Comparison of ENCODE assay signal across 22 mouse cellular contexts in the genomic region with DNA sequence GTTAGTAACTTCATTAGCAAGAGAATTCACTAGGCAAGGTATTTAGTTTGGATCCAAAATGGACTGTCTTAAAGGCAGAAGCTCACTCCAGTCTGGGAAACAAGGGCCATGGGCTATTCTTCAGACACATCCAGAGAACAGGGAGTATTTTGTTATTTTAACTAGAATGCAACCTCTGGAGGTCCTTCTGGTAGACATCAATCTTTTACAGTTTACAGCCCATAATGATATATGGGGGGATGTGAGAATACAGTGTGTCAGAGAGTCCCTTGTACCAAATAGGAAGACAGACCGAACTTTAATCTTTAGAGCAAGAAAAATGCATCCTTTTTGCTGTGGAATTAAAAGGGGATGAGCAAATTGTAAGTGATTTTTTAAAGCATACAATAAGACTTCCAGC.
DNase-seq lines count a peak whose midpoint lies in the region; ATAC-seq and TF ChIP-seq lines count a peak whose summit lies in the region.
"Had no signal": no experiment of that assay in that cellular context is flagged by ENCODE, and none has a peak within 500 bp of the region (broad histone marks: within the 10 kb centered on the region; RNA-seq: fewer than 3 reads in every experiment).

No protein-coding gene starts in this region.

- no peak overlapping the region for H3K4me3 ChIP-seq in kidney, embryonic 14.5 days (ENCODE audit: low read length)
- H3K4me3 ChIP-seq in kidney, embryonic 15.5 days (replicated peaks), result no peak overlapping the region
- no peak overlapping the region for H3K4me3 ChIP-seq in kidney, postnatal 0 days (replicated peaks; ENCODE audit: low read depth, low read length)
- no peak overlapping the region for H3K4me3 ChIP-seq in macrophage (ENCODE audit: inconsistent target)

- H3K36me3 ChIP-seq in kidney, embryonic 14.5 days (ENCODE audit: control insufficient read depth, insufficient read depth, low read length), result no peaks in the 10 kb centered on the region
- no peaks in the 10 kb centered on the region for H3K36me3 ChIP-seq in kidney, embryonic 15.5 days
- no peaks in the 10 kb centered on the region for H3K36me3 ChIP-seq in kidney, postnatal 0 days (ENCODE audit: insufficient read depth, low read length)
- no peaks in the 10 kb centered on the region for H3K36me3 ChIP-seq in macrophage (ENCODE audit: inconsistent target)
- H3K36me3 ChIP-seq: G1E had no signal

- no peak for TF ChIP-seq CTCF in kidney, postnatal 0 days (IDR thresholded peaks at IDR 0.05; ENCODE audit: low read depth)

- ATAC-seq in kidney, embryonic 14.5 days (ENCODE audit: low FRiP score, low TSS enrichment), result peak; percentile 62; the same call in 1 of the 2 replicates
- ATAC-seq in kidney, embryonic 15.5 days (replicated peaks; ENCODE audit: low FRiP score), result 0 out of 2 replicates have a peak, but pooled peaks have one; percentile 40
- no peak for ATAC-seq in kidney, postnatal 0 days (replicated peaks; ENCODE audit: low FRiP score, low read depth)
- ATAC-seq: activated CD4-positive, CD25-positive, alpha-beta regulatory T cell, adult 4 months; CD4-positive, CD25-positive, alpha-beta regulatory T cell, adult 4 months; Patski had no signal

- H3K9ac ChIP-seq in kidney, embryonic 14.5 days (ENCODE audit: low read depth, low read length), result no peak overlapping the region
- no peak overlapping the region for H3K9ac ChIP-seq in kidney, embryonic 15.5 days
- no peak overlapping the region for H3K9ac ChIP-seq in kidney, postnatal 0 days (ENCODE audit: low read depth, low read length)

- no peaks in the 10 kb centered on the region for H3K79me2 ChIP-seq in macrophage (ENCODE audit: inconsistent target)

- H3K27ac ChIP-seq in kidney, embryonic 14.5 days (ENCODE audit: low read depth, low read length), result no peak overlapping the region
- no peak overlapping the region for H3K27ac ChIP-seq in kidney, embryonic 15.5 days
- H3K27ac ChIP-seq in kidney, postnatal 0 days, result no peak overlapping the region
- peak overlapping the region; percentile 84; the same call in 1 of the 2 replicates for H3K27ac ChIP-seq in macrophage

- peaks cover 8% of the 10 kb centered on the region; the same call in 1 of the 2 replicates for H3K4me1 ChIP-seq in kidney, embryonic 14.5 days (ENCODE audit: control insufficient read depth, insufficient read depth, low read length)
- peaks cover 16% of the 10 kb centered on the region for H3K4me1 ChIP-seq in kidney, embryonic 15.5 days
- no peaks in the 10 kb centered on the region for H3K4me1 ChIP-seq in kidney, postnatal 0 days (replicated peaks; ENCODE audit: insufficient read depth, low read length)

- WGBS in kidney, embryonic 14.5 days, result 38% methylated on average over 1 of the region's 1 CpGs
- 42% methylated on average over 1 of the region's 1 CpGs for WGBS in kidney, embryonic 15.5 days
- WGBS in kidney, postnatal 0 days, result 34% methylated on average over 1 of the region's 1 CpGs
- 100% methylated on average over 1 of the region's 1 CpGs for WGBS in macrophage (ENCODE audit: missing documents)

- no peaks in the 10 kb centered on the region for H3K27me3 ChIP-seq in kidney, embryonic 14.5 days (ENCODE audit: control insufficient read depth, insufficient read depth, low read length)
- H3K27me3 ChIP-seq in kidney, embryonic 15.5 days, result no peaks in the 10 kb centered on the region
- no peaks in the 10 kb centered on the region for H3K27me3 ChIP-seq in kidney, postnatal 0 days (ENCODE audit: insufficient read depth, low read length)
- H3K27me3 ChIP-seq: CH12.LX, Patski had no signal

- H3K4me2 ChIP-seq in kidney, embryonic 14.5 days (replicated peaks; ENCODE audit: low read depth, low read length), result no peak overlapping the region
- H3K4me2 ChIP-seq in kidney, embryonic 15.5 days, result no peak overlapping the region
- H3K4me2 ChIP-seq in kidney, postnatal 0 days (ENCODE audit: low read length), result no peak overlapping the region

- no peak for DNase-seq in kidney, adult 8-10 months
- DNase-seq in kidney, postnatal 4 days, result no peak
- DNase-seq in kidney, postnatal 0 days (ENCODE audit: low spot score), result peak; percentile 74
- DNase-seq in kidney, postnatal 36 days, result no peak
- no peak for DNase-seq in neural tube, embryonic 10.5 days (ENCODE audit: extremely low spot score, low spot score)
- DNase-seq: adrenal gland, adult 2 months; adrenal gland, adult 8-10 months; adrenal gland, postnatal 10 days; adrenal gland, postnatal 14 days; adrenal gland, postnatal 25 days; adrenal gland, postnatal 36 days; B cell, adult 2 months; cerebellum, adult 11 months; cerebellum, adult 11-12 months had no signal

- no peaks in the 10 kb centered on the region for H3K9me3 ChIP-seq in kidney, embryonic 14.5 days (ENCODE audit: control insufficient read depth, low read length)
- no peaks in the 10 kb centered on the region for H3K9me3 ChIP-seq in kidney, embryonic 15.5 days (replicated peaks)
- H3K9me3 ChIP-seq in kidney, postnatal 0 days (replicated peaks; ENCODE audit: low read length), result no peaks in the 10 kb centered on the region; the same call in 1 of the 2 replicates
- H3K9me3 ChIP-seq: G1E had no signal
